Mouse (Mus musculus) spleen, adult 2 months (tissue): ENCODE results near the gene Rhbdd1.

Source experiments
- CTCF ChIP-seq: fragments of 200-500 bp; IDR thresholded peaks from 2 replicates; pipeline ENCODE4 v1.5.1; 2011; ENCODE audit warnings: mild to moderate bottlenecking, inconsistent platforms; ENCODE audit not compliant: insufficient read depth, insufficient read length, insufficient replicate concordance; ENCODE audit errors: extremely low read depth
- POLR2A ChIP-seq: fragments of 200-500 bp; IDR thresholded peaks from 2 replicates; pipeline ENCODE4 v1.6.1; 2011; ENCODE audit warnings: low read depth, low read length, inconsistent platforms

DNA sequence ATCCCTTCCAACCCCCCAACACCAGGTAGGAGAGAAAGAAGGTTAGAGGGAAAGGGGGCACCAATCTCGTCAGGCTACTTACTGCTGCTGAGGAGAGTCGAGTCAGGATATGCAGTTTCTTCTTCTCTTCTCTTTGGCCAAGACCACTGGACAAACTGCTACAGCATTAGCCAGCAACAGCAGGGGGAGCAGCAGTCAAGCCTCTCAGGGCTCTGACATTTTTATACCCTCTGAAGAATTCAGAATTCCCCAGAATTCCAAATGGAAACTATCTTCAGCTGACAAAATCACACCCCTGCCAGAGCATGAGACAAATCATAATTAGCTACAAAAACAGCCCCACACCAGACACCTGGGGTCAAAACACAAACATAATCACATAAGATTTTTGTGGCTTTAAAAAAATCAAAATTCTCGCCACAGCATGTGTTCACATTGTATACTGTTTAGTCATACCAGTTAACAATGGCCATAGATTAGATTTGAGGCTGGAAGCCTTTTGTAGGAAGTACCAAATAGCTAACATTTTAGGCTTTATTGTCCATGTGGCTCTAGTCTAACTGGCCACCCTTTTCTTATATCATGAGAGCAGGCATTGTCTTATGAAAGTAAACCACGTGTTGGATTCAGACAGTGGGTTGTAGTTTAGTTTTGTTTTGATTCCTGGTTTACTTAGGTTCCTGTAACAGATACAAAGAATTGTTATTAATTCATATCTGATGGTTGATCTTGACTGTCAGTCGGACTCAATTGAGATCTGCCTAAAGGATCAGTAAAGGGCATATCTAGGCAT lies 55.6 kb downstream of the Rhbdd1 start:
- TF ChIP-seq CTCF (no peak), POLR2A (no peak)
